Mouse (Mus musculus) forebrain, embryonic 14.5 days (tissue): ENCODE results near the gene Eif5b. TPM values are rescaled to one million over a fixed set of nuclear protein-coding genes. Genes with fewer than 3 reads are reported as not detected.
A peak's percentile ranks its signal among the peaks of the same experiment; 100 is the strongest.

Experiments used
- ATAC-seq: fragments of 200-750 bp; cut with Nextera tagmentation; 2 replicates; pipeline ENCODE4 v1.8.0; 2017; ENCODE audit warnings: mild to moderate bottlenecking, moderate library complexity
- DNase-seq: peaks from one replicate; pipeline ENCODE4 v3.0.0-alpha.2; 2015; ENCODE audit warnings: low spot score
- H3K27ac ChIP-seq: fragments of 300-500 bp; sonication (generic); 2 replicates; pipeline ENCODE4 v1.5.1; 2014; ENCODE audit warnings: low read depth, mild to moderate bottlenecking, control low read depth, low read length, moderate library complexity
- H3K27me3 ChIP-seq: fragments of 300-500 bp; sonication (generic); replicated peaks from 2 replicates; pipeline ENCODE4 v1.6.1; 2014; ENCODE audit warnings: low read length, control low read depth, mixed read lengths; ENCODE audit not compliant: control insufficient read depth, insufficient read depth
- H3K36me3 ChIP-seq: fragments of 300-500 bp; sonication (generic); 2 replicates; pipeline ENCODE4 v1.6.1; 2014; ENCODE audit warnings: low read length, control low read depth; ENCODE audit not compliant: control insufficient read depth, insufficient read depth
- H3K4me1 ChIP-seq: fragments of 300-500 bp; sonication (generic); 2 replicates; pipeline ENCODE4 v1.6.1; 2014; ENCODE audit warnings: antibody characterized with exemption, low read length, control low read depth; ENCODE audit not compliant: control insufficient read depth, insufficient read depth
- H3K4me2 ChIP-seq: fragments of 300-500 bp; sonication (generic); 2 replicates; pipeline ENCODE4 v1.6.1; 2014; ENCODE audit warnings: mild to moderate bottlenecking, control low read depth, low read length
- H3K4me3 ChIP-seq: fragments of 300-500 bp; sonication (generic); 2 replicates; pipeline ENCODE4 v1.5.1; 2014; ENCODE audit warnings: low read depth, low read length, control low read depth
- H3K9ac ChIP-seq: fragments of 300-500 bp; sonication (generic); 2 replicates; pipeline ENCODE4 v1.6.1; 2014; ENCODE audit warnings: mild to moderate bottlenecking, low read length, control low read depth, moderate library complexity
- H3K9me3 ChIP-seq: fragments of 300-500 bp; sonication (generic); replicated peaks from 2 replicates; pipeline ENCODE4 v1.6.1; 2016; ENCODE audit warnings: low read length, control low read depth, mixed read lengths; ENCODE audit not compliant: control insufficient read depth
- WGBS: fragments of 180-500 bp; shearing (Covaris S2); extraction: QIAGEN DNeasy Blood & Tissue Kit; methylation state at CpG from one replicate; pipeline ENCODE4 v1.1.7; 2014; 5-methylcytosine and 5-hydroxymethylcytosine counted together
- polyA plus RNA-seq: library from polyadenylated mRNA; unstranded; fragments of >200 nt; fragmentation: Nextera tagmentation; extraction: Ambion mirVana; gene quantifications from 2 replicates; pipeline ENCODE4 v1.2.1, GENCODE M21; 2014

Gene Eif5b
- polyA plus RNA-seq, result 16.2 and 17.3 TPM in 2 replicates

DNA sequence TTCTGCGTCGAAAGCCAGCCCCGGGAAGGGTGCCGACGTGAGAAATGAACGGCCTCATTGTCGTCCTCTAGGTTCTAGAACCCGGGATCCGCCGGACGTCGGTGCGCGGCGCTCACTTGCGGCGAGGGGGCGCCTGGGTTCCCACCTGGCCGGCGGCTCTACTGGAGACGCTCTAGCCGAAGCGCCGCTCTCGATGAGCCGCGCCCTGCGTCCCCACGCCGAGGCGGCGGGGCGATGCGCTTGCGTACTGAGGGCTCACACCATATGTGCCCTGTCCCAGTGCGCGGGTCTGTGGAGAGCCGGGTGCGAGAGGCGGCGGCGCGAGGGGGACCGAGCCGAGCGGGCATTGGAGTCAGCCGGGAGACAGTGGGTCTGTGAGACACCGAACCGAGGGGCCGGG, at the start of gene Eif5b, which contains the start of gene Txndc9:
Gene Eif5b (plus strand): TSS at position 144 of the 400 bp plus-strand sequence.
Gene Txndc9 (minus strand): TSS at position 27 of the 400 bp plus-strand sequence.
- Histone ChIP-seq H3K27ac (peak within 1 kb of the TSS; percentile 94), H3K4me1 (peaks cover 12% of the 10 kb centered on the region), H3K9ac (peak within 1 kb of the TSS; percentile 89), H3K27me3 (no peaks in the 10 kb centered on the region), H3K4me3 (peak within 1 kb of the TSS; percentile 92), H3K4me2 (peak within 1 kb of the TSS; percentile 89), H3K9me3 (no peaks in the 10 kb centered on the region), H3K36me3 (peaks cover 27% of the 10 kb centered on the region)
- ATAC-seq (peak; percentile 91), DNase-seq (peak; percentile 97)
- WGBS, result under 1% methylated on average over 50 of the region's 50 CpGs

DNA sequence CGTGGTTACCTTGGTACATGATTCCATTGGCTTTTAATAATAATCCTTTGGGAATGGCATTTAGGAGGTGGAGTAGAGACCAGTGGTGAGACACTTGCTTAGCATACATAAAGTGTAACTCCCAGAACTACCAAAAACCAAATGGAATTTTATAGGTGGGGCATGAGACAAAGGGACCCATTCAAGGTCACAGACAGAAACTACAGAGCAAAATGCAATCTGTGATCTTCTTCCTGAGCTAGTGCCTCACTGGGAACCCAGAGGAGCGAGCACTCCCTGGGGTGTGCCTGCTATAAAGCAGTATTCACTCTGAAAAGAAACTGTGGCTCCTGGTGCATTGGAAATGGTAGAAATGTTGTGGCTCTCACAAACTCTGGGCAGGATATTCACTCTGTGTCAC, 48.9 kb upstream of the Eif5b start:
- Histone ChIP-seq H3K4me2 (no peak overlapping the region), H3K27me3 (no peaks in the 10 kb centered on the region), H3K36me3 (no peaks in the 10 kb centered on the region), H3K9ac (no peak overlapping the region), H3K4me1 (no peaks in the 10 kb centered on the region), H3K4me3 (no peak overlapping the region), H3K9me3 (no peaks in the 10 kb centered on the region), H3K27ac (no peak overlapping the region)
- ATAC-seq, result no peak
- WGBS, result 78% methylated on average over 2 of the region's 2 CpGs
- DNase-seq, result no peak

DNA sequence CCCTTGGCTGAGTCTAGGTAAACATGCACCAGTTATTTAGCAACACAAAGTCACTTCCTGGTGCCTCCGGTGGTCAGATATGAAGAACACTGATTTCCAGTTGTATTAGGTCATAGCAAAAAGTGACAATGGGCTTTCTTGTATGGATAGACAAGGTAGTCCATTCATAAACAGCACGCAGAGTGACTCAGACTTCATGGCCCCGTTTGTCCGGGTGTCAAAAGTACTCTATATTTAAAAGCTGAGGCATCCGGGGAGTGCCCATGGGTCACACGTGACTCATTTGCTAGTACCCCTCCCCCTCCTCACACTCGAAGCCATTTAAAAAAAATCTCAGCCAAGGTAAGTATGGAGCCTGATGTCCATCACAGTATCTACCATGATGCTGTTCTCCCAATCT, 43.0 kb upstream of the Eif5b start:
- DNase-seq, result no peak
- Histone ChIP-seq H3K36me3 (no peaks in the 10 kb centered on the region), H3K4me2 (no peak overlapping the region), H3K4me3 (no peak overlapping the region), H3K4me1 (0 out of 2 replicates have a peak, but pooled peaks cover 2% of the 10 kb centered on the region), H3K9ac (no peak overlapping the region), H3K9me3 (no peaks in the 10 kb centered on the region), H3K27me3 (no peaks in the 10 kb centered on the region), H3K27ac (no peak overlapping the region)
- WGBS, result 91% methylated on average over 7 of the region's 7 CpGs
- no peak for ATAC-seq

DNA sequence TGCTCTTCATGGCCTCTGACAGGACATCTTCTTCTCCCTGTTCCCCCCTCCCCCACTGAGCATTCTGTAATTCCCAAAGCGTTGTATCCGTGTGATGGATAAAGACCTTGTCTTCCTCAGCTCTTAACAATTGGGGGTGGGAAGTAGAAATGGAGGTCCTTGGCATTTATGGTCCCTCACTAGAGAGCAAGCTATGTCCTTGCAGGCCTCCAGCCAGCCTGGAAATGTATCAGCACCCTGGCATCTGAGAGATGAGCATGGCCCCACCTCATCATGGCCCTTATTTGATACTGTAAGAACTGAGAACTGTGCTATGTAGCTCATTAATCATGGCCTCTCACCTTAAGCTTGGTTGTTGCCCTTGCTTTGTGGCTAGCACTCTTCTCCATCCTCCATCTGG, 42.6 kb upstream of the Eif5b start:
- ATAC-seq (no peak), DNase-seq (no peak)
- no peaks in the 10 kb centered on the region for H3K9me3 ChIP-seq
- no peak overlapping the region for H3K4me3 ChIP-seq
- 0 out of 2 replicates have a peak, but pooled peaks cover 2% of the 10 kb centered on the region for H3K4me1 ChIP-seq
- H3K36me3 ChIP-seq, result no peaks in the 10 kb centered on the region
- H3K4me2 ChIP-seq, result no peak overlapping the region
- no peaks in the 10 kb centered on the region for H3K27me3 ChIP-seq
- WGBS, result 89% methylated on average over 2 of the region's 2 CpGs
- no peak overlapping the region for H3K27ac ChIP-seq
- no peak overlapping the region for H3K9ac ChIP-seq

DNA sequence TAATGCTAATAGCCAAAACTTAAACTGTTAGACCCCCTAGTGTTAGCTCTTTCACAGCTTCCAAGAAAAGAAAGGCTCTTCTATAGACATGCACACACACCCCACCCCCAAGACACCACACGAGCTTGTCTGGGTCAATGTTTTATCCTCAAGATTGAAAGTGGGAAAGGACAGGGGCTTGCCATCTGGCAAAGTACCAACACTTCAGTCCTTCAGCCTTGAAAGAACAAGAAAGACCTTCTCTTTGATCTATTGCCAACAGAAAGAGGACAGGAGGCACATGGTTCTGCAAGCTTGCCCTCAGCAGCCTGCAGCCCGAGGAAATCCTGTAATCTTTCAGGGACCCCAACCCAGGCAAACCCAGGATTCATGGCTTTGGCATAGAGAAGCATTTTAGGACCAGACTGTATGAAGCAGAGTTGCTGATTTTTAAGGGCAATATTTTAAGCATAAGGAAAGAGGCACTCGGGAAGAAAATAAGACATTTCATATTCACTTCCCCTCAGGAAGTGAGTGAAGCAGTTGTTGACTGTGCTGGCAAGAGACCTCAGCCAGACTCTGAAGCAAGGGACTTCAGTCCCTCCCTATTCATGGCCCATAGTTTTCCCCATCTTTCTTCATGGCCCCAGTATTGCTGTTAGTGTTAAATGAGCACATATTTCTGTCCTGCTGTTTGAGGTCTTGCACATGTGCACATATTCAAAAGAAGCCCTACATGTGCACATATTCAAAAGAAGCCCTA, 40.9 kb upstream of the Eif5b start:
- 29% methylated on average over 3 of the region's 3 CpGs for WGBS

DNA sequence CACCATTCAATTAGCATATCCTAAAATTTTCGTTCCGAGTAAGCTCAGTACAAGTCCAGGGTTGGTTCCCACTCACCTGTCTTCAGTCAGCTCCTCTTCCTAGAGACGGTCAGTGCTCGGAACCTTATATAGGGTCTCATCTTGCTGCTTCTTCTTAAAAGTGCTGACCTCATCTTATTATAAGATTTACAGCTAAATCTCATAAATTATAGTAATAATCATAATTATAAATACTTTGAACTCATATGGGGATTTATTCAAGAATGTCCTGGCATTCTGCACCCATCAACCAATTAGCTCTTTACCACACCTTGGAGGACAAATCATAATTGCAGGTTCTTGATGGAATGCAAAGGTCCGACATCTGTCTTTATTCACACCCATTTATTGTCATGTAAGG, 40.2 kb upstream of the Eif5b start, which contains the start of gene Lyg1:
Gene Lyg1 (minus strand): TSS at position 101 of the 400 bp plus-strand sequence.
- H3K4me1 ChIP-seq, result 0 out of 2 replicates have a peak, but pooled peaks cover 2% of the 10 kb centered on the region
- no peak within 1 kb of the TSS for H3K4me2 ChIP-seq
- H3K4me3 ChIP-seq, result no peak within 1 kb of the TSS
- WGBS, result 86% methylated on average over 5 of the region's 5 CpGs
- no peak within 1 kb of the TSS for H3K9ac ChIP-seq
- DNase-seq, result no peak
- no peaks in the 10 kb centered on the region for H3K36me3 ChIP-seq
- no peaks in the 10 kb centered on the region for H3K27me3 ChIP-seq
- ATAC-seq, result no peak
- H3K27ac ChIP-seq, result no peak within 1 kb of the TSS
- H3K9me3 ChIP-seq, result no peaks in the 10 kb centered on the region

More for the DNA sequence above, 40.9 kb upstream of the Eif5b start:
- H3K4me3 ChIP-seq, result no peak overlapping the region
- no peak overlapping the region for H3K27ac ChIP-seq
- H3K27me3 ChIP-seq, result no peaks in the 10 kb centered on the region
- H3K36me3 ChIP-seq, result no peaks in the 10 kb centered on the region
- H3K4me2 ChIP-seq, result no peak overlapping the region
- no peak overlapping the region for H3K9ac ChIP-seq
- H3K4me1 ChIP-seq, result 0 out of 2 replicates have a peak, but pooled peaks cover 2% of the 10 kb centered on the region
- no peaks in the 10 kb centered on the region for H3K9me3 ChIP-seq
- DNase-seq (peak; percentile 76), ATAC-seq (peak; percentile 55; the same call in 1 of the 2 replicates)

DNA sequence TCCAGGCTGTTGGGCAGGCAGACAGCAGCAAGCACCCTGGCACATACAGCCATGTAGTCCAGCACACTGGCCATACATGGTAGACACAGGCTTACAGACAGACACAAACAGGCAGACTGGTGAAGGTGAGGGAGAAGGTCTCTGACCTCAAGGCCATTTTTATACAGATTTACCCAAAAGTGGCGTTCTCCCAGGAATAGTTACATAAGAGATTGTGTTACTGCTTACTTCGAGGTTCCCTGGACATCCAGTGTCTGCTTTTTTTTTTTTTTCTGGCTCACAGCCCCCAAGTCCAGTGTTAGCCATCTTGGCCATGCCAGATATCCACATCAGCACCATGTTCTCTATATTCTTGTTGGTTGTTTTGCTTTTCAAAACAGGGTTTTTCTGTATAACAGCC, 39.3 kb upstream of the Eif5b start:
- ATAC-seq (no peak), DNase-seq (no peak)
- H3K4me1 ChIP-seq, result 0 out of 2 replicates have a peak, but pooled peaks cover 2% of the 10 kb centered on the region
- H3K9me3 ChIP-seq, result no peaks in the 10 kb centered on the region
- H3K27me3 ChIP-seq, result no peaks in the 10 kb centered on the region
- H3K4me3 ChIP-seq, result no peak overlapping the region
- 74% methylated on average over 2 of the region's 2 CpGs for WGBS
- H3K27ac ChIP-seq, result no peak overlapping the region
- no peak overlapping the region for H3K4me2 ChIP-seq
- H3K9ac ChIP-seq, result no peak overlapping the region
- no peaks in the 10 kb centered on the region for H3K36me3 ChIP-seq

DNA sequence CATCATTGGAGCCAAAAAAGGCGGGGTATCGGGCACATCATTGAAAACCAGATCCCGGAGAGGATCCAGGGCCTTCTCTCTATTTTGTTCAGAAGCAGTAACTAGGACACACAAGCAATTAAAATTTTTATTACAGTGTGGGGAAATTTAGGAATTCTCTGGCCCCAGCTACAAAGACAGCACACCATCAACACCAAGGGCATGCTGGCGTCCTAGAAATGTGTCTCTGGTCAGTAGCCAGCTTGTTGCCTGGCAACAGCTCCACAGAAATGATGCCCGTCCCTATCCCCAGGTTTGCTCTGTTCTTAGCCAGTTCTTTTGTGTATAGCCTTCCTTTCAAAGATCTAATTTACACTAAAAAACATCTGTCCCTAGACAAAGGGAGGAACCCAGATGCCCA, 38.3 kb upstream of the Eif5b start:
- Histone ChIP-seq H3K9ac (no peak overlapping the region), H3K9me3 (no peaks in the 10 kb centered on the region), H3K4me3 (no peak overlapping the region), H3K4me2 (no peak overlapping the region), H3K27ac (no peak overlapping the region), H3K4me1 (0 out of 2 replicates have a peak, but pooled peaks cover 2% of the 10 kb centered on the region), H3K27me3 (no peaks in the 10 kb centered on the region), H3K36me3 (no peaks in the 10 kb centered on the region)
- WGBS, result 46% methylated on average over 5 of the region's 5 CpGs
- peak; percentile 61 for DNase-seq
- peak; percentile 48; the same call in 1 of the 2 replicates for ATAC-seq

DNA sequence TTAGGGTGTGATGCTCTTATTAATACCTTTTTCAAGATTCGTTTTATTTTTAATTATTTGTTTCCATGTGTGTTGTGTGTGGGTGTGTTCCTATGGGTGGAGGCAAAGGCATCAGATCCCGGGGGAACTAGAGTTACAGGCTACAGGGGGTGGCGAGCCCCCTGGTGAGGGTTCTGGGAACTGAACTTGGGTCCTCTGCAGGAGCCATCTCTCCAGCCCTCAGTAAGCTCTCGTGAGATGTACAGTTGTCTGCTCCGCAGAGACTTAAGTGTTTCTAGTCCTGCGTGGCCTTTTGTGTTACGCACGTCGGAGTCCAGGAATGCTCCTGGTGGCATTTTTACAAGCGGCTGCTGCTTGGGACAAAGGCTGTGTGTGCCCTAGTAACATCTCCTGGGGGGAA, 32.2 kb upstream of the Eif5b start:
- ATAC-seq, result no peak
- H3K4me2 ChIP-seq, result no peak overlapping the region
- no peak for DNase-seq
- no peaks in the 10 kb centered on the region for H3K27me3 ChIP-seq
- no peak overlapping the region for H3K27ac ChIP-seq
- H3K9me3 ChIP-seq, result no peaks in the 10 kb centered on the region
- no peaks in the 10 kb centered on the region for H3K36me3 ChIP-seq
- no peak overlapping the region for H3K9ac ChIP-seq
- H3K4me1 ChIP-seq, result no peaks in the 10 kb centered on the region
- 66% methylated on average over 10 of the region's 10 CpGs for WGBS
- H3K4me3 ChIP-seq, result no peak overlapping the region
